Mouse (Mus musculus): ENCODE data around the gene Hmgb1.
"Not testable (repeated sequence)": the region's sequence is repeated elsewhere in the genome, so short reads cannot be mapped to it uniquely, and the experiment has no call there.

The Hmgb1 gene

GRCm38 (mm10) chr5:149147386-149148000, 36.8 kb downstream of the Hmgb1 start:
- no peak for DNase-seq (ENCODE audit: inconsistent ontology term)

- DNase-seq (ENCODE audit: inconsistent ontology term), result no peak
Measured at GRCm38 (mm10) chr5:149146691-149147090, 37.6 kb downstream of the Hmgb1 start.

GRCm38 (mm10) chr5:149143766-149144375, 40.4 kb downstream of the Hmgb1 start:
- DNase-seq (ENCODE audit: inconsistent ontology term), result peak; percentile 92

- not testable (repeated sequence) for DNase-seq (ENCODE audit: inconsistent ontology term)
Measured at GRCm38 (mm10) chr5:149141155-149141554, 43.1 kb downstream of the Hmgb1 start.

GRCm38 (mm10) chr5:149140336-149140735, 44.0 kb downstream of the Hmgb1 start:
- DNase-seq (ENCODE audit: inconsistent ontology term), result no peak

- not testable (repeated sequence) for DNase-seq (ENCODE audit: inconsistent ontology term)
Measured at GRCm38 (mm10) chr5:149138087-149138486, 46.2 kb downstream of the Hmgb1 start.

GRCm38 (mm10) chr5:149137447-149137846, 46.8 kb downstream of the Hmgb1 start:
- no peak for DNase-seq (ENCODE audit: inconsistent ontology term)

- peak; percentile 35 for DNase-seq (ENCODE audit: inconsistent ontology term)
Measured at GRCm38 (mm10) chr5:149136933-149137365, 47.3 kb downstream of the Hmgb1 start.

- no peak for DNase-seq (ENCODE audit: inconsistent ontology term)
Measured at GRCm38 (mm10) chr5:149135455-149136354, 48.6 kb downstream of the Hmgb1 start.

GRCm38 (mm10) chr5:149134751-149135454, 49.4 kb downstream of the Hmgb1 start:
- no peak for DNase-seq (ENCODE audit: inconsistent ontology term)

GRCm38 (mm10) chr5:149128473-149128872, 55.8 kb downstream of the Hmgb1 start:
- no peak for DNase-seq (ENCODE audit: inconsistent ontology term)

- no peak for DNase-seq (ENCODE audit: inconsistent ontology term)
Measured at GRCm38 (mm10) chr5:149123795-149124194, 60.5 kb downstream of the Hmgb1 start.

- no peak for DNase-seq (ENCODE audit: inconsistent ontology term)
Measured at GRCm38 (mm10) chr5:149119341-149119881, 64.9 kb downstream of the Hmgb1 start.

GRCm38 (mm10) chr5:149117815-149118547, 66.3 kb downstream of the Hmgb1 start:
- DNase-seq (ENCODE audit: inconsistent ontology term), result no peak

GRCm38 (mm10) chr5:149114587-149114986, 69.7 kb downstream of the Hmgb1 start:
- DNase-seq (ENCODE audit: inconsistent ontology term), result no peak

- no peak for DNase-seq (ENCODE audit: inconsistent ontology term)
Measured at GRCm38 (mm10) chr5:149114034-149114433, 70.3 kb downstream of the Hmgb1 start.

- DNase-seq (ENCODE audit: inconsistent ontology term), result no peak
Measured at GRCm38 (mm10) chr5:149113439-149113838, 70.8 kb downstream of the Hmgb1 start.

- no peak for DNase-seq (ENCODE audit: inconsistent ontology term)
Measured at GRCm38 (mm10) chr5:149112559-149112958, 71.7 kb downstream of the Hmgb1 start.

GRCm38 (mm10) chr5:149109220-149109619, 75.1 kb downstream of the Hmgb1 start:
- DNase-seq (ENCODE audit: inconsistent ontology term), result no peak

GRCm38 (mm10) chr5:149108178-149108577, 76.1 kb downstream of the Hmgb1 start:
- no peak for DNase-seq (ENCODE audit: inconsistent ontology term)

GRCm38 (mm10) chr5:149107566-149107965, 76.7 kb downstream of the Hmgb1 start:
- no peak for DNase-seq (ENCODE audit: inconsistent ontology term)
